Mouse (Mus musculus): ENCODE results near the gene Ric1. TPM values are rescaled to one million over a fixed set of nuclear protein-coding genes. Genes with fewer than 3 reads are reported as not detected.

Gene Ric1
- polyA plus RNA-seq, 1 experiment = 6.7 TPM

GRCm38 (mm10) chr19:29496786-29497557 lies 25.1 kb upstream of the Ric1 start:
- H3K4me3 ChIP-seq (ENCODE audit: low read depth, low read length) = no peak overlapping the region
- TF ChIP-seq CTCF (IDR thresholded peaks at IDR 0.05; ENCODE audit: extremely low read depth, insufficient read length, insufficient replicate concordance, low read depth, low read length) (no peak), POLR2A (IDR thresholded peaks at IDR 0.05; ENCODE audit: low read depth, low read length) (no peak)
- H3K27ac ChIP-seq (ENCODE audit: insufficient read depth, low read depth, low read length) = peak overlapping the region; percentile 34; the same call in 1 of the 2 replicates
- H3K27me3 ChIP-seq (ENCODE audit: control insufficient read depth, insufficient read depth, low read length) = no peaks in the 10 kb centered on the region
- 41% methylated on average over 7 of the region's 7 CpGs for WGBS
- H3K4me1 ChIP-seq (ENCODE audit: control insufficient read depth, insufficient read depth, insufficient read length, low read length) = peaks cover 8% of the 10 kb centered on the region; the same call in 1 of the 2 replicates
- H3K36me3 ChIP-seq (ENCODE audit: control insufficient read depth, insufficient read depth, low read length) = no peaks in the 10 kb centered on the region

GRCm38 (mm10) chr19:29497874-29498273 lies 24.2 kb upstream of the Ric1 start:
- Histone ChIP-seq H3K27me3 (ENCODE audit: control insufficient read depth, insufficient read depth, low read length) (no peaks in the 10 kb centered on the region), H3K36me3 (ENCODE audit: control insufficient read depth, insufficient read depth, low read length) (no peaks in the 10 kb centered on the region), H3K4me3 (ENCODE audit: low read depth, low read length) (no peak overlapping the region), H3K27ac (ENCODE audit: insufficient read depth, low read depth, low read length) (no peak overlapping the region), H3K4me1 (ENCODE audit: control insufficient read depth, insufficient read depth, insufficient read length, low read length) (peaks cover 8% of the 10 kb centered on the region; the same call in 1 of the 2 replicates)
- WGBS = 78% methylated on average over 7 of the region's 7 CpGs
- no peak for TF ChIP-seq CTCF (IDR thresholded peaks at IDR 0.05; ENCODE audit: extremely low read depth, insufficient read length, insufficient replicate concordance, low read depth, low read length)
- TF ChIP-seq POLR2A (IDR thresholded peaks at IDR 0.05; ENCODE audit: low read depth, low read length) = no peak

- WGBS = 46% methylated on average over 6 of the region's 6 CpGs
Measured at GRCm38 (mm10) chr19:29498842-29499456, 23.1 kb upstream of the Ric1 start.

GRCm38 (mm10) chr19:29500333-29500732 lies 21.7 kb upstream of the Ric1 start:
- peaks cover 8% of the 10 kb centered on the region; the same call in 1 of the 2 replicates for H3K4me1 ChIP-seq (ENCODE audit: control insufficient read depth, insufficient read depth, insufficient read length, low read length)
- no peaks in the 10 kb centered on the region for H3K27me3 ChIP-seq (ENCODE audit: control insufficient read depth, insufficient read depth, low read length)
- no peaks in the 10 kb centered on the region for H3K36me3 ChIP-seq (ENCODE audit: control insufficient read depth, insufficient read depth, low read length)
- TF ChIP-seq POLR2A (IDR thresholded peaks at IDR 0.05; ENCODE audit: low read depth, low read length) (no peak), CTCF (IDR thresholded peaks at IDR 0.05; ENCODE audit: extremely low read depth, insufficient read length, insufficient replicate concordance, low read depth, low read length) (no peak)
- H3K4me3 ChIP-seq (ENCODE audit: low read depth, low read length) = no peak overlapping the region
- whole genome bisulfite sequencing = 36% methylated on average over 1 of the region's 1 CpGs
- no peak overlapping the region for H3K27ac ChIP-seq (ENCODE audit: insufficient read depth, low read depth, low read length)

More at GRCm38 (mm10) chr19:29498842-29499456, 23.1 kb upstream of the Ric1 start:
- Histone ChIP-seq H3K36me3 (ENCODE audit: control insufficient read depth, insufficient read depth, low read length) (no peaks in the 10 kb centered on the region), H3K27me3 (ENCODE audit: control insufficient read depth, insufficient read depth, low read length) (no peaks in the 10 kb centered on the region), H3K4me1 (ENCODE audit: control insufficient read depth, insufficient read depth, insufficient read length, low read length) (peaks cover 8% of the 10 kb centered on the region; the same call in 1 of the 2 replicates), H3K27ac (ENCODE audit: insufficient read depth, low read depth, low read length) (peak overlapping the region; percentile 39), H3K4me3 (ENCODE audit: low read depth, low read length) (no peak overlapping the region)
- TF ChIP-seq CTCF (IDR thresholded peaks at IDR 0.05; ENCODE audit: extremely low read depth, insufficient read length, insufficient replicate concordance, low read depth, low read length) = no peak
- TF ChIP-seq POLR2A (IDR thresholded peaks at IDR 0.05; ENCODE audit: low read depth, low read length) = no peak

- Histone ChIP-seq H3K4me1 (ENCODE audit: control insufficient read depth, insufficient read depth, insufficient read length, low read length) (peaks cover 8% of the 10 kb centered on the region; the same call in 1 of the 2 replicates), H3K4me3 (ENCODE audit: low read depth, low read length) (peak overlapping the region; percentile 56), H3K36me3 (ENCODE audit: control insufficient read depth, insufficient read depth, low read length) (no peaks in the 10 kb centered on the region), H3K27me3 (ENCODE audit: control insufficient read depth, insufficient read depth, low read length) (no peaks in the 10 kb centered on the region), H3K27ac (ENCODE audit: insufficient read depth, low read depth, low read length) (0 out of 2 replicates have a peak overlapping the region, but pooled peaks have one; percentile 1)
- TF ChIP-seq CTCF (IDR thresholded peaks at IDR 0.05; ENCODE audit: extremely low read depth, insufficient read length, insufficient replicate concordance, low read depth, low read length) (peak; percentile 67; the same call in 1 of the 2 replicates), POLR2A (IDR thresholded peaks at IDR 0.05; ENCODE audit: low read depth, low read length) (no peak)
- 36% methylated on average over 11 of the region's 11 CpGs for WGBS
Measured at GRCm38 (mm10) chr19:29501106-29501505, 21.0 kb upstream of the Ric1 start.

- no peaks in the 10 kb centered on the region for H3K36me3 ChIP-seq (ENCODE audit: control insufficient read depth, insufficient read depth, low read length)
- WGBS = 8% methylated on average over 6 of the region's 6 CpGs
- peak overlapping the region; percentile 56 for H3K4me3 ChIP-seq (ENCODE audit: low read depth, low read length)
- H3K27me3 ChIP-seq (ENCODE audit: control insufficient read depth, insufficient read depth, low read length) = no peaks in the 10 kb centered on the region
- TF ChIP-seq POLR2A (IDR thresholded peaks at IDR 0.05; ENCODE audit: low read depth, low read length) = no peak
- TF ChIP-seq CTCF (IDR thresholded peaks at IDR 0.05; ENCODE audit: extremely low read depth, insufficient read length, insufficient replicate concordance, low read depth, low read length) = peak; percentile 78
- H3K4me1 ChIP-seq (ENCODE audit: control insufficient read depth, insufficient read depth, insufficient read length, low read length) = peaks cover 8% of the 10 kb centered on the region; the same call in 1 of the 2 replicates
- no peak overlapping the region for H3K27ac ChIP-seq (ENCODE audit: insufficient read depth, low read depth, low read length)
Measured at GRCm38 (mm10) chr19:29501507-29501906, 20.6 kb upstream of the Ric1 start.

GRCm38 (mm10) chr19:29504131-29504530 lies 18.0 kb upstream of the Ric1 start:
- no peak overlapping the region for H3K4me3 ChIP-seq (ENCODE audit: low read depth, low read length)
- no peak for TF ChIP-seq CTCF (IDR thresholded peaks at IDR 0.05; ENCODE audit: extremely low read depth, insufficient read length, insufficient replicate concordance, low read depth, low read length)
- no peak for TF ChIP-seq POLR2A (IDR thresholded peaks at IDR 0.05; ENCODE audit: low read depth, low read length)
- no peaks in the 10 kb centered on the region for H3K36me3 ChIP-seq (ENCODE audit: control insufficient read depth, insufficient read depth, low read length)
- peaks cover 3% of the 10 kb centered on the region; the same call in 1 of the 2 replicates for H3K4me1 ChIP-seq (ENCODE audit: control insufficient read depth, insufficient read depth, insufficient read length, low read length)
- no peaks in the 10 kb centered on the region for H3K27me3 ChIP-seq (ENCODE audit: control insufficient read depth, insufficient read depth, low read length)
- no peak overlapping the region for H3K27ac ChIP-seq (ENCODE audit: insufficient read depth, low read depth, low read length)
- WGBS = 78% methylated on average over 2 of the region's 2 CpGs

Data from small intestine, adult 2 months (tissue).